Mouse (Mus musculus) intestine, embryonic 16.5 days (tissue): Measurements from ENCODE around the gene Olfr551. TPM values are rescaled to one million over a fixed set of nuclear protein-coding genes. Genes with fewer than 3 reads are reported as not detected.
"Not testable (repeated sequence)": the region's sequence is repeated elsewhere in the genome, so short reads cannot be mapped to it uniquely, and the experiment has no call there.

Experiments
- ATAC-seq: fragments of 200-750 bp; cut with Nextera tagmentation; 2 replicates; pipeline ENCODE4 v1.8.0; 2017; ENCODE audit warnings: moderate TSS enrichment, moderate library complexity
- H3K27ac ChIP-seq: fragments of 300-500 bp; sonication (generic); 2 replicates; pipeline ENCODE4 v1.5.1; 2014; ENCODE audit warnings: mild to moderate bottlenecking, low read length
- H3K27me3 ChIP-seq: fragments of 300-500 bp; sonication (generic); replicated peaks from 2 replicates; pipeline ENCODE4 v1.6.1; 2014; ENCODE audit warnings: low read length, control low read depth, mixed read lengths; ENCODE audit not compliant: control insufficient read depth, insufficient read depth
- H3K36me3 ChIP-seq: fragments of 300-500 bp; sonication (generic); 2 replicates; pipeline ENCODE4 v1.6.1; 2014; ENCODE audit warnings: low read length, control low read depth; ENCODE audit not compliant: control insufficient read depth, insufficient read depth
- H3K4me1 ChIP-seq: fragments of 300-500 bp; sonication (generic); 2 replicates; pipeline ENCODE4 v1.6.1; 2014; ENCODE audit warnings: low read length, control low read depth, mixed read lengths; ENCODE audit not compliant: control insufficient read depth, insufficient read depth
- H3K4me2 ChIP-seq: fragments of 300-500 bp; sonication (generic); 2 replicates; pipeline ENCODE4 v1.6.1; 2014; ENCODE audit warnings: low read depth, low read length, control low read depth
- H3K4me3 ChIP-seq: fragments of 300-500 bp; sonication (generic); 2 replicates; pipeline ENCODE4 v1.5.1; 2014; ENCODE audit warnings: mild to moderate bottlenecking, low read length
- H3K9ac ChIP-seq: fragments of 300-500 bp; sonication (generic); 2 replicates; pipeline ENCODE4 v1.6.1; 2014; ENCODE audit warnings: low read depth, low read length
- H3K9me3 ChIP-seq: fragments of 300-500 bp; sonication (generic); 2 replicates; pipeline ENCODE4 v1.6.1; 2016; ENCODE audit warnings: low read length, control low read depth; ENCODE audit not compliant: control insufficient read depth
- WGBS: fragments of 180-500 bp; shearing (Covaris S2); extraction: QIAGEN DNeasy Blood & Tissue Kit; methylation state at CpG from one replicate; pipeline ENCODE4 v1.1.7; 2014; 5-methylcytosine and 5-hydroxymethylcytosine counted together
- polyA plus RNA-seq: library from polyadenylated mRNA; unstranded; fragments of >200 nt; fragmentation: Nextera tagmentation; extraction: Ambion mirVana; gene quantifications from 2 replicates; pipeline ENCODE4 v1.2.1, GENCODE M21; 2015

Gene Olfr551
- not detected in 2 replicates for polyA plus RNA-seq

DNA sequence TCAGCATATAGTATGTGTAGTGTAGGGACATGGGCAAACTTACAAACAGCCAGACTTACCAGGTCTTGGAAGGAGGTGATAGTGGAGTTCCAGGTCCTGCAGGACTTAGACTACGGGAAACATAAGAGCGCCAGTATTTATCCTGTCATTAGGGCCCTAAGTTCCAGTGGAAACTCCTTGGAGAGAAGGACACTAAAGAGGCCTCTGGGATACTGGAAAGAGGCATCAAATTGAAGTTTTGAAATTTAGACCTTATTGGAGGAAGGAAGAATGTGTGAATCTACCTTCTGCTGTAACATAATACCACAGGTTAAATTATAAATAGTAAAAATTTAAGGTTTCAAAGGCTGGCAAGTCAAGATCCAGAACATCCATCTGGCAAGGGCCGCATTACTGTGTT is at the start of gene Olfr551:
Gene Olfr551 (minus strand): TSS at position 101 of the 400 bp plus-strand sequence.
- H3K9me3 ChIP-seq: no peaks in the 10 kb centered on the region
- ATAC-seq: no peak
- H3K4me3 ChIP-seq: no peak within 1 kb of the TSS
- no peaks in the 10 kb centered on the region for H3K36me3 ChIP-seq
- H3K4me2 ChIP-seq: no peak within 1 kb of the TSS
- 92% methylated on average over 3 of the region's 3 CpGs for WGBS
- no peaks in the 10 kb centered on the region for H3K4me1 ChIP-seq
- H3K9ac ChIP-seq: no peak within 1 kb of the TSS
- no peak within 1 kb of the TSS for H3K27ac ChIP-seq
- no peaks in the 10 kb centered on the region for H3K27me3 ChIP-seq

- no peak within 1 kb of the TSS for H3K9ac ChIP-seq
- H3K4me1 ChIP-seq: no peaks in the 10 kb centered on the region
- no peaks in the 10 kb centered on the region for H3K36me3 ChIP-seq
- no peak within 1 kb of the TSS for H3K4me3 ChIP-seq
- H3K4me2 ChIP-seq: no peak within 1 kb of the TSS
- WGBS: 59% methylated on average over 1 of the region's 1 CpGs
- no peak for ATAC-seq
- no peak within 1 kb of the TSS for H3K27ac ChIP-seq
- no peaks in the 10 kb centered on the region for H3K9me3 ChIP-seq
- H3K27me3 ChIP-seq: no peaks in the 10 kb centered on the region
Measured at GRCm38 (mm10) chr7:102638132-102638531, 46.4 kb upstream of the Olfr551 start, which contains the start of gene Olfr554. TSS of gene Olfr554 (plus strand) at chr7:102638432.

DNA sequence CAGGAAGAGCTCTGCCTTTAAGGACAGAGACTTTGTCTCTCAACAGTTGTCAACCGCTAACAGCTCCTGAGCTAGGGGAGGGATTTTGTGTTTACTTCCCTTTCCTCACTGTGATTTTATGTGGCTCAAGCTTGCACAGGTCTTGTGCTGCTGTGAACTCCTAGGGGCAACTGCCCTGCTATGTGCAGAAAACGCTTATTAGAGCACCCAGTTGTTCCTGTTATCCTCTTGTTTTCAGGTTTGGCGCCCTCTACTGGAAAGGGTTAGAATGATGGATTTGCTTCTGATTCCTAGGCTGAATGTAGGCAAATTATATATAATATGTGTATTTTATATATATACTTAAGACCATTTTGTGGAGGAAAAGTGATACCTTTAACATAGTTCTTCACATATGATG is 45.0 kb upstream of the Olfr551 start:
- H3K27ac ChIP-seq: no peak overlapping the region
- no peak overlapping the region for H3K9ac ChIP-seq
- no peaks in the 10 kb centered on the region for H3K27me3 ChIP-seq
- WGBS: 33% methylated on average over 3 of the region's 3 CpGs
- no peaks in the 10 kb centered on the region for H3K4me1 ChIP-seq
- H3K9me3 ChIP-seq: no peaks in the 10 kb centered on the region
- H3K4me2 ChIP-seq: no peak overlapping the region
- no peak for ATAC-seq
- no peaks in the 10 kb centered on the region for H3K36me3 ChIP-seq
- H3K4me3 ChIP-seq: no peak overlapping the region

DNA sequence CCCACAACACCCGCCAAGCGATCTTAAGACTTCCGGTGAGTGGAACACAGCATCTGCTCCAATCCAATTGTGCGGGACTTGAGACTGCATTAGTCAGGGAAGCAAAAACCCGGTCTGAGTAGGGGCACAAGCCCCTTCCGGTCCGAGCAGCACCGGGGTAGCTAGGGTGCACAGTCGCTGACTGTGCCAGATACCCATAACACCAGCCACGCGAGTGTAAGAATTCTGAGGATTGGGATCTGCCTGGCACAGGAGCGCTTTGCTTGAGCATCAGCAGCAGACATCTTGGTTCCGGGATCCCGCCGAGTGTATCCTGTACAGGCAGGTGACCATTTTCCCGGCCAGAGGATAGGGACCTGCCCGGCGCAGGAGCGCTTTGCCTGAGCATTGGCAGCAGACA is 28.7 kb upstream of the Olfr551 start:
- not testable (repeated sequence) for ATAC-seq, H3K27ac ChIP-seq
- WGBS: 83% methylated on average over 18 of the region's 19 CpGs

DNA sequence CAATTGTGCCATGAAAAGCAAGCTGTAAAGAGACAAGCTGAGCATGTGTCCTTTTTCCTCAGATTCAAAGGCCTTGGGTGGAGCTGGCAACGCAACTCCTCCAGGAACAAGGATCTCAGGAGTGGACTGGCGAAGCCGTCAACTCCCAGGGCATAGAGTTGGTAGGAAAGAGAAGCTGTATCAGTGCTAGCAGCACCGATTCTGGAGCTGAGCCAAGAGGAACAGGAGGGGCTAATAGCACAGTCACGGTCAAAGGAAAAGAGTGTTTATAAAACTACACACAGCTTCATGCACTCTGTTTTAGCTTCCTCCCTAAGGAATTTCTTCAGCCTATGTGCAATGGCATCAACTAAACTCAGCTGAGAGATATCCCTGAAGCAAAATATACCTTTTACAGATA is 27.9 kb upstream of the Olfr551 start:
- 58% methylated on average over 5 of the region's 5 CpGs for WGBS
- Histone ChIP-seq H3K36me3 (no peaks in the 10 kb centered on the region), H3K27ac (no peak overlapping the region), H3K9ac (no peak overlapping the region), H3K4me2 (no peak overlapping the region), H3K4me1 (no peaks in the 10 kb centered on the region), H3K27me3 (no peaks in the 10 kb centered on the region), H3K4me3 (no peak overlapping the region), H3K9me3 (no peaks in the 10 kb centered on the region)
- ATAC-seq: no peak

More for the DNA sequence above, 28.7 kb upstream of the Olfr551 start:
- not testable (repeated sequence) for H3K4me1 ChIP-seq, H3K9ac ChIP-seq, H3K4me3 ChIP-seq, H3K27me3 ChIP-seq, H3K4me2 ChIP-seq, H3K9me3 ChIP-seq, H3K36me3 ChIP-seq

GRCm38 (mm10) chr7:102618118-102618517 is 26.4 kb upstream of the Olfr551 start, which contains the start of gene Olfr553:
TSS of gene Olfr553 (minus strand) at chr7:102618218.
- Histone ChIP-seq H3K4me1 (no peaks in the 10 kb centered on the region), H3K9ac (no peak within 1 kb of the TSS), H3K27me3 (no peaks in the 10 kb centered on the region), H3K4me2 (no peak within 1 kb of the TSS), H3K4me3 (no peak within 1 kb of the TSS), H3K36me3 (no peaks in the 10 kb centered on the region), H3K27ac (no peak within 1 kb of the TSS), H3K9me3 (no peaks in the 10 kb centered on the region)
- ATAC-seq: no peak

DNA sequence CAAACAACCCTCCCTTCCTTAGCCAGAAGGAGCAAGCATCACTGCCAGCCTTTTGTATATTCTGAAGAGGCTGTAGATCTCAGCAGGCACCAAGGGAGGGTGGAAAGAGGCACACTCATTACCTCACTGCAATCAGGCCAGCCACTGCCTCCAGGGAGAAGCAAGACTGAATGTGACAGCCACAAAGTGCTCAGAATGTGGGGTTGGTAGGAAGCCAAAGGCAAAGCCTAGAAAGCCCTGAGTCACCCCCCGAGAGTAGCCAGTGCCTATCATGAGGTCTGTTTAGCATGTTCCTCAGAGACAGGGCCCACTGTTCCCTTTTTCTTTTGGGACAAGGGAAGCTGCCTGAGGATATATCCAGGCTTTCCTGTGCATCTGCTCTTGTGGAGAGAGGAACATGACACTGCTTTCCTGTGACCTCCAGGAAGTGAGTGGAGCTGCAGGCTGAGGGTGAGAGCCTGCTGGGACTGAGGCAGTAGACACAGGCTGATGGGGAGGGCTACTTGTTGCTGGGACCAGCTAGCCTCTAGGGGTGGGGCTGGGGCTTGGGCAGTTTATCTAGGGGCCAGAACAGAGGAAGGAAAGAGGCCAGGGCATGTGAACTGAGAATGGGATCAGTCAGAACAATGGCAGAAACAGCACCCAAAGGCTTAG is 5.8 kb upstream of the Olfr551 start, which contains the start of gene Olfr552:
Gene Olfr552 (plus strand): TSS at position 393 of the 654 bp plus-strand sequence.
- Histone ChIP-seq H3K36me3 (no peaks in the 10 kb centered on the region), H3K4me1 (no peaks in the 10 kb centered on the region), H3K27ac (no peak within 1 kb of the TSS), H3K4me2 (no peak within 1 kb of the TSS), H3K4me3 (no peak within 1 kb of the TSS), H3K9me3 (no peaks in the 10 kb centered on the region), H3K9ac (no peak within 1 kb of the TSS), H3K27me3 (no peaks in the 10 kb centered on the region)
- 62% methylated on average over 1 of the region's 1 CpGs for WGBS
- no peak for ATAC-seq

GRCm38 (mm10) chr7:102575998-102576397 is 15.7 kb downstream of the Olfr551 start:
- H3K36me3 ChIP-seq: no peaks in the 10 kb centered on the region
- no peaks in the 10 kb centered on the region for H3K27me3 ChIP-seq
- H3K4me1 ChIP-seq: no peaks in the 10 kb centered on the region
- WGBS: 56% methylated on average over 6 of the region's 6 CpGs
- no peak overlapping the region for H3K4me2 ChIP-seq
- H3K4me3 ChIP-seq: no peak overlapping the region
- H3K27ac ChIP-seq: no peak overlapping the region
- no peaks in the 10 kb centered on the region for H3K9me3 ChIP-seq
- no peak for ATAC-seq
- H3K9ac ChIP-seq: no peak overlapping the region

- 74% methylated on average over 3 of the region's 3 CpGs for WGBS
Measured at GRCm38 (mm10) chr7:102573174-102573830, 18.4 kb downstream of the Olfr551 start.

More at GRCm38 (mm10) chr7:102573174-102573830, 18.4 kb downstream of the Olfr551 start:
- H3K4me3 ChIP-seq: no peak overlapping the region
- H3K9me3 ChIP-seq: no peaks in the 10 kb centered on the region
- no peaks in the 10 kb centered on the region for H3K4me1 ChIP-seq
- H3K9ac ChIP-seq: no peak overlapping the region
- H3K4me2 ChIP-seq: no peak overlapping the region
- no peak for ATAC-seq
- H3K27ac ChIP-seq: no peak overlapping the region
- H3K36me3 ChIP-seq: no peaks in the 10 kb centered on the region
- H3K27me3 ChIP-seq: no peaks in the 10 kb centered on the region
